Mouse (Mus musculus): ENCODE results near the gene Gm6902.
"Not testable (repeated sequence)": the region's sequence is repeated elsewhere in the genome, so short reads cannot be mapped to it uniquely, and the experiment has no call there.

Gene Gm6902

DNA sequence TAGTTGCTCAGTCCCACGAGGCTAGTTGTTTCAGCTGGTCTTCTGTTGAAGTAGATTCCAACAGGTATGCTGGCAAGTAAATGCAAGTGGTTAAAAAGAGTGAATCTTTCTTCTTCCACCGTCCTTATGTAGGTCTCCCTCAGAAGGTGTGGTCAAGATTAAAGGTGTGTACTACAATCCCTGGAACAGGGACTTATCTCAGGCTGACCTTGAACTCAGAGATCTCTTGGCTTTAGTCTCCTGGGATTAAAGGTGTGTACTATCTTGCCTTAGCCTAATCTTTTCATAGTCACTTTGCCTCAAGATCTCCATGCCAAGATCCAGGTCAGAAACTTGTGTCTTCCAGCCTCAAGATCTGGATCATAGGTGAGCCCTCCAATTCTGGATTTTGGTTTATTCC is at the start of gene Gm6902:
TSS of gene Gm6902 (minus strand) at position 101 of the 400 bp plus-strand sequence.
- not testable (repeated sequence) for DNase-seq (ENCODE audit: low spot score)

DNA sequence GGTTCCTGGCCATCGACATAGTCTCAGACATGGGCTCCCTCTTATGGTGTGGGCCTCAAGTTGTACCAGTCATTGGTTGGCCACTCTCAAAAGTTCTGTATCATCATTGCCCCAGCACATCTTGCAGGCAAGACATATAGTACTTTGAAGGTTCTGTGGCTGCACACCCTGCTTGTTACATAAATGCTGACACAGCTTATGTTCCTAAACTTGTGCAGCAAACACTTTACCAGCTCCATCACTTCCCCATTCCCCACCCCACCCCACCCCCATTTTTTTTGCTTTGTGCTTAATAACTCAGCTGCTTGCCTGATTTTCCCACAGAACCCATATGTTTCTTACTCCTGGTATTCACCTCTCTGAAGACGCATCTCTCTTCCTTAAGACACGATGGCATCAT is 22.2 kb upstream of the Gm6902 start, which contains the start of gene Nlrp4e:
TSS of gene Nlrp4e (plus strand) at position 301 of the 400 bp plus-strand sequence.
- not testable (repeated sequence) for DNase-seq (ENCODE audit: low spot score)

DNA sequence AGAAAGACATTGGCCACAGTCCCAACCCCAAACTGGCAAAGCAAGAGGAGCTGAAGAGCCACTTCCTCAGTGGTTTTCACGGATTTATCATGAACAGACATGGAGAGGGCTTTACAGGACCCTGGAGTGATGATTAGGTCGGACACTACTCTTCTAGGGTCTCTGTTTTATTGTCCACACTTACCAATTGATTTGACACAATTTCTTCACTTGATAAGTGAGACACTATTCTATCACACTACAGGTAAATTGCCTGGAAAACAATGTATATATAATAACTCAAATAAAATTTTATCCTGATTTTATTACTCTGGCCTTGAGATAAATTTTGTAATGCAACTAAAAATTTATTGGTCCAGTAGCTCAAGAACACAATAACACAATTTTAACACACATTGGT is 27.1 kb downstream of the Gm6902 start, which contains the start of gene Vmn1r166:
TSS of gene Vmn1r166 (minus strand) at position 101 of the 400 bp plus-strand sequence.
- DNase-seq (ENCODE audit: low spot score), result not testable (repeated sequence)
